Mouse (Mus musculus): ENCODE measurements around the gene Slc44a4.

DNA sequence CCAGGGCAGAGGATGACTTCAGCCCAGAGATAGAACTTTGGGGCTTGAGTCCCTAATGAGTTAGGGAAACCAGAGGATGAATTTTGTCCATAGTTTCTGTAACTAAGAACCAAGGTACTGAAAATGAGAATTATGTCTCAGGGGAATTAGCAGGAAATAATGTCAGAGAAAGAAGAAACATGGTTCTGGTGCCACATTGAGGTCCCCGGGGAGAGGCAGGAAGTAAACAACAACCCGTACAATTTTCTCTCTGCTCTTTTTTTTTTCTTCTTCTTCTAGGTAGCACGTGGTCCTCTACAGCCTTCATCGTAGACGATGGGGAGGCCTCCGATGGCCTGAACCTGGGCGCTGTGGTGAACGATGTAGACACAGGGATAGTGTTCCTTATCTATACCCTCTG lies 18.0 kb downstream of the Slc44a4 start:
- TF ChIP-seq CTCF (IDR thresholded peaks at IDR 0.05; ENCODE audit: low read depth, low read length), result no peak
- TF ChIP-seq POLR2A (IDR thresholded peaks at IDR 0.05; ENCODE audit: borderline replicate concordance, low read depth, low read length), result no peak
